Mouse (Mus musculus): ENCODE data around the gene Itih3. TPM values are rescaled to one million over a fixed set of nuclear protein-coding genes. Genes with fewer than 3 reads are reported as not detected.

The Itih3 gene
- polyA plus RNA-seq (2012; rRNA removed) = 1.4 TPM in 2 replicates

DNA sequence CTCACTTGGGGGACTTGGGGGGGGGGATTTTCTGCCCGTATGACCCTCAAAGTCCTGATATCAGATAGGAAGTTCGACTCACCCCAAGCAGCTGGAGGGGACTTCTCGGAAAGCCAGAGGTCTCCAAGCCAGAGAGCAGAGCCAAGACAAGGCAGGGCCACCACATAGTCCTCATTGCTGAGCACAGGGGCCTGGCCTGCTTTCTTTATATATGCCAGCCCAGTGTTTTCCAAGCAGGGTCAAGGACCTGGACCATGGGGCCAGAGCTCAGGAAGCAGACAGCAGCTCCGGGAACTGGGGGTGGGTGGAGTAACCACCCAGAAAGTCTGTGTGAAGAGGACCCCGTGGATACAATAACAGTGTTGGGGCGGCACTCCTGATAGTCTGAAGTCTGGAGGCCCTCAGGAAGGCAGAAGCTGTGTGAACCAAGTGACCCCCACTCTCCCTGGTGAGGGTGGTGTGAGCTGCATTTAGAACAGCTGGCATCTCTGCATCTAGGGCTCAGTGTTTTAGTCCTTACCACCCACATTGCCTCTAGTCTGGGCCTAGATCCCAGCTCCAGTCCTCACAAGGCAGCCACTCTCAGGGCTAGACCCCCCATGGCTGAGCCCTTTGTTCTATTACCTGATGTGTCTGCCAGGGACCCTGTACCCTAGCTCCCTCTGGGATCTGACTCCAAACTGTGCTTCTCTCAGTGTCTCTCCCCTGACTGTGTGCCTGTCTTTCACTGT lies at the start of gene Itih3:
Gene Itih3 (minus strand): TSS at position 386 of the 731 bp plus-strand sequence.
- Histone ChIP-seq H3K4me3 (ENCODE audit: extremely low read depth, insufficient read depth, insufficient read length) (no peak within 1 kb of the TSS), H3K27ac (ENCODE audit: insufficient read depth, low read length) (no peak within 1 kb of the TSS)
- no peak for DNase-seq (ENCODE audit: low read depth in 1 of 2, low spot score in 2 of 2)

DNA sequence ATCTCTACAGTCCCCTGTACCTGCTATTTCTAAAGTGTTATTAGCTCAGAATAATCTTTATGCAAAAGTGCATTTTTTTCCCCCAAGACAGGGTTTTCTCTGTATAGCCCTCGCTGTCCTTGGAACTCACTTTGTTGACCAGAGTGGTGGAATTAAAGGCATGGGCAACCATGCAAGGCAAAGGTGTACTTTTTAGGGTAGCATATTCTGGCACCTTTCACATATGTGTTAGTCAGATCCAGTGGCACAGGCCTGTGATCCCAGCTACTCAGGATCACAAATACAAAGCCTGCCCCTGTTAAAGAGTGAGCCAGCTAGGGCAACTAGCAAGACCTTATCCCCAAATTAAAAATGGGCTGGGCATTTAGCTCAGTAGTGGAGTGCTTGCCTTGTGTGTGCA lies 36.8 kb upstream of the Itih3 start:
- TF ChIP-seq CTCF (IDR thresholded peaks at IDR 0.05; ENCODE audit: extremely low read depth, insufficient read depth, insufficient read length, insufficient replicate concordance) (no peak), POLR2A (IDR thresholded peaks at IDR 0.05; ENCODE audit: low read depth, low read length) (no peak)
- Histone ChIP-seq H3K4me1 (ENCODE audit: control insufficient read depth, insufficient read depth, insufficient read length) (no peaks in the 10 kb centered on the region), H3K4me3 (ENCODE audit: extremely low read depth, insufficient read depth, insufficient read length) (no peak overlapping the region), H3K36me3 (ENCODE audit: control insufficient read depth, insufficient read depth, low read length) (no peaks in the 10 kb centered on the region; the same call in 1 of the 2 replicates), H3K27ac (ENCODE audit: insufficient read depth, low read length) (no peak overlapping the region), H3K27me3 (ENCODE audit: control insufficient read depth, insufficient read depth, low read length) (no peaks in the 10 kb centered on the region)
- DNase-seq (ENCODE audit: low read depth in 1 of 2, low spot score in 2 of 2) = no peak
- WGBS = 95% methylated on average over 1 of the region's 1 CpGs

More for the DNA sequence above, at the start of gene Itih3:
- 70% methylated on average over 6 of the region's 6 CpGs for WGBS
- Histone ChIP-seq H3K36me3 (ENCODE audit: control insufficient read depth, insufficient read depth, low read length) (no peaks in the 10 kb centered on the region), H3K27me3 (ENCODE audit: control insufficient read depth, insufficient read depth, low read length) (no peaks in the 10 kb centered on the region), H3K4me1 (ENCODE audit: control insufficient read depth, insufficient read depth, insufficient read length) (no peaks in the 10 kb centered on the region)
- TF ChIP-seq POLR2A (IDR thresholded peaks at IDR 0.05; ENCODE audit: low read depth, low read length) (no peak), CTCF (IDR thresholded peaks at IDR 0.05; ENCODE audit: extremely low read depth, insufficient read depth, insufficient read length, insufficient replicate concordance) (no peak)

DNA sequence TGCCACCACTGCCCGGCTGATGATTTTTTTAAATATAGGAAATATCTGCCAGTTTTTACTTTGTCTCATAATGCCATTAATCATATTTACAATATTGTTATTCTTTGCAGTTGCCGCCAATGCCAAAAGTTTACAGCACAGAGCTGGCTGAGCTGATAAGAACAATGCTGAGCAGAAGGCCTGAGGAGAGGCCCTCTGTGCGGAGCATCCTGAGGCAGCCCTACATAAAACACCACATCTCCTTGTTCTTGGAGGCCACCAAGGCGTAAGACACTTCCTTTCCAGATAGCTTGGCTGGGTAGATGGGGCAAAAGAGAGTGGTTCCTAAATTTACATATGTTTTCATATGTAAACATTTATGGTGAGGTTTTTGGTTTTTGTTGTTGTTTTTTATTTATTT lies 35.5 kb upstream of the Itih3 start:
- H3K4me1 ChIP-seq (ENCODE audit: control insufficient read depth, insufficient read depth, insufficient read length) = no peaks in the 10 kb centered on the region
- no peak for TF ChIP-seq POLR2A (IDR thresholded peaks at IDR 0.05; ENCODE audit: low read depth, low read length)
- no peak for TF ChIP-seq CTCF (IDR thresholded peaks at IDR 0.05; ENCODE audit: extremely low read depth, insufficient read depth, insufficient read length, insufficient replicate concordance)
- H3K27me3 ChIP-seq (ENCODE audit: control insufficient read depth, insufficient read depth, low read length) = no peaks in the 10 kb centered on the region
- H3K4me3 ChIP-seq (ENCODE audit: extremely low read depth, insufficient read depth, insufficient read length) = no peak overlapping the region
- no peak overlapping the region for H3K27ac ChIP-seq (ENCODE audit: insufficient read depth, low read length)
- 81% methylated on average over 4 of the region's 4 CpGs for WGBS
- no peaks in the 10 kb centered on the region; the same call in 1 of the 2 replicates for H3K36me3 ChIP-seq (ENCODE audit: control insufficient read depth, insufficient read depth, low read length)
- no peak for DNase-seq (ENCODE audit: low read depth in 1 of 2, low spot score in 2 of 2)

DNA sequence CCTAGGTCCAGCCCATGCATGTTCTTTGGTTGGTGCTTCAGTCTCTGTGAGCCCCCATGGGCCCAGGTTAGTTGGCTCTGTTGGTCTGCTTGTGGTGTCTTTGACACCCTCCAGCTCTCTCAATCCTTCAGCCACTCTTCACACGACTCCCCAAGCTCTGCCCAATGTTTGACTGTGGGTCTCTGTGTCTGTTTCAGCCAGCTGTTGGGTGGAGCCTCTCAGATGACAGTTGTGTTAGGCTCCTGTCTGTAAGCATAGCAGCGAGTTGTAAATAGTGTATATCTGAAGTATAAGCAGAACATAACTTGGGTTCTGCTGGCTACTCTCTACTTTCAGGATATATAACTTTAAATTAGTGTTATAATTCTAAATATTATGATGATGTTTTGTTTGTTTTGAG lies 35.0 kb upstream of the Itih3 start:
- WGBS = 77% methylated on average over 2 of the region's 2 CpGs
- no peak overlapping the region for H3K27ac ChIP-seq (ENCODE audit: insufficient read depth, low read length)
- no peak for DNase-seq (ENCODE audit: low read depth in 1 of 2, low spot score in 2 of 2)
- H3K27me3 ChIP-seq (ENCODE audit: control insufficient read depth, insufficient read depth, low read length) = no peaks in the 10 kb centered on the region
- no peaks in the 10 kb centered on the region; the same call in 1 of the 2 replicates for H3K36me3 ChIP-seq (ENCODE audit: control insufficient read depth, insufficient read depth, low read length)
- TF ChIP-seq CTCF (IDR thresholded peaks at IDR 0.05; ENCODE audit: extremely low read depth, insufficient read depth, insufficient read length, insufficient replicate concordance) = no peak
- TF ChIP-seq POLR2A (IDR thresholded peaks at IDR 0.05; ENCODE audit: low read depth, low read length) = no peak
- H3K4me3 ChIP-seq (ENCODE audit: extremely low read depth, insufficient read depth, insufficient read length) = no peak overlapping the region
- H3K4me1 ChIP-seq (ENCODE audit: control insufficient read depth, insufficient read depth, insufficient read length) = no peaks in the 10 kb centered on the region

DNA sequence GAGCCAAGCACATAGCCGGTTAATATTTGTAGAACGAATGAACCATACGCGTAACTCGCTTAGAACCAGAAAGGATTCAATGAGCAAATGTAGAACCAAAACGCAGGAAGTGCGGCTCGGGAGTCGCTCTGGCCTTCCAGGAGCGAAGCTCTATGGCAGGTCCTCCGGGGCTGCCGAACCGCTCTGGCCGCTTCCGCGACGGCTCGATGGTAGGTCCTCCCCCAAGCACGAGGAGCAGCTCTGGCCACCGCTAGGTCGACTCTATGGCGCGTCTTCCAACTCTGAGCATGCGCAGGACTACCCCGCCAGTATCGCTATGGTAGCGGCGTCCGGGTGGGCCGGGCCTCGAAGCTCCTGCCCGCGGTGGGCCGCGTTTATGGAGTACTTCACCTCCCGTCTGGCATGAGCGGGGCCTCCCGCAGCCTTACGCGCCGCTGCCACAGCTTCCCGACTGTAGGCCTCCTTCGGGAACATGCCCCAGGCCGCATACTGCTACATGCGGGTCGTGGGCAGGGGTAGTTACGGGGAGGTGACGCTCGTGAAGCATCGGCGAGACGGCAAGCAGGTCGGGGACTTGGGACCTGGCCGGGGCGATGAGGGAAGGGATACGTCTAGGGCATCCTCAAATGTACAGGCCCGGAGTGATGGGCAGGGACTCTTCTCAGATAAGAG lies 27.7 kb upstream of the Itih3 start, which contains the start of gene Nek4:
Gene Nek4 (plus strand): TSS at position 224 of the 672 bp plus-strand sequence.
- peak; percentile 93 to 95 for DNase-seq (ENCODE audit: low read depth in 1 of 2, low spot score in 2 of 2)
- WGBS = under 1% methylated on average over 57 of the region's 57 CpGs
- Histone ChIP-seq H3K27me3 (ENCODE audit: control insufficient read depth, insufficient read depth, low read length) (no peaks in the 10 kb centered on the region), H3K36me3 (ENCODE audit: control insufficient read depth, insufficient read depth, low read length) (no peaks in the 10 kb centered on the region), H3K27ac (ENCODE audit: insufficient read depth, low read length) (peak within 1 kb of the TSS; percentile 16), H3K4me3 (ENCODE audit: extremely low read depth, insufficient read depth, insufficient read length) (peak within 1 kb of the TSS; percentile 78), H3K4me1 (ENCODE audit: control insufficient read depth, insufficient read depth, insufficient read length) (peaks cover 3% of the 10 kb centered on the region; the same call in 1 of the 2 replicates)
- TF ChIP-seq CTCF (IDR thresholded peaks at IDR 0.05; ENCODE audit: extremely low read depth, insufficient read depth, insufficient read length, insufficient replicate concordance) (no peak), POLR2A (IDR thresholded peaks at IDR 0.05; ENCODE audit: low read depth, low read length) (peak; percentile 9; the same call in 1 of the 2 replicates)

DNA sequence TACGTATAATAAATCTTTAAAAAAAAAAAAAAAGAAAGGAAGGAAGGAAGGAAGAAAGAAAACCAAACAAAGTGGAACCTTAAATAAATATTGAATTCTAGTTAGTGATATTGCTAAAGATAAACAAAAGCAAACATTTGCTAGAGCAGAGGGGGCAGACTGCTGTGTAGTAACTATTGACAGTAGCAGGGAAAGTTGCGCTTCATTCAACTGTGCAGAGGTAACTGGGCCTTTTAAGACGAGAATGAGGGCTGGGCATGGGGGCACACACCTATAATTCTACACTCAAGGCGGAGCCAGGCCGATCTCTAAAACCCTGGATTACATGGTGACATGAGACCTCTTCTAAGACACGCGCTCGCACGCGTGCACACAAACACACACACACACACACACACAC lies 26.4 kb upstream of the Itih3 start:
- Histone ChIP-seq H3K4me3 (ENCODE audit: extremely low read depth, insufficient read depth, insufficient read length) (no peak overlapping the region), H3K27ac (ENCODE audit: insufficient read depth, low read length) (no peak overlapping the region), H3K27me3 (ENCODE audit: control insufficient read depth, insufficient read depth, low read length) (no peaks in the 10 kb centered on the region), H3K36me3 (ENCODE audit: control insufficient read depth, insufficient read depth, low read length) (no peaks in the 10 kb centered on the region), H3K4me1 (ENCODE audit: control insufficient read depth, insufficient read depth, insufficient read length) (peaks cover 3% of the 10 kb centered on the region; the same call in 1 of the 2 replicates)
- no peak for TF ChIP-seq POLR2A (IDR thresholded peaks at IDR 0.05; ENCODE audit: low read depth, low read length)
- no peak for TF ChIP-seq CTCF (IDR thresholded peaks at IDR 0.05; ENCODE audit: extremely low read depth, insufficient read depth, insufficient read length, insufficient replicate concordance)
- WGBS = 96% methylated on average over 10 of the region's 10 CpGs
- no peak for DNase-seq (ENCODE audit: low read depth in 1 of 2, low spot score in 2 of 2)
